Mouse (Mus musculus): ENCODE results near the gene Slc10a1. TPM values are rescaled to one million over a fixed set of nuclear protein-coding genes. Genes with fewer than 3 reads are reported as not detected.

Gene Slc10a1
- polyA plus RNA-seq, 1 experiment from 2014 or later: 0.63 TPM

GRCm38 (mm10) chr12:80997652-80998051 is 29.1 kb upstream of the Slc10a1 start:
- peak; percentile 43 for DNase-seq (ENCODE audit: low spot score)
- Histone ChIP-seq H3K4me1 (replicated peaks; ENCODE audit: control insufficient read depth, insufficient read depth, low read length) (peaks cover 7% of the 10 kb centered on the region; the same call in 1 of the 2 replicates), H3K27ac (ENCODE audit: low read depth, low read length) (no peak overlapping the region), H3K36me3 (ENCODE audit: control insufficient read depth, insufficient read depth, low read length) (no peaks in the 10 kb centered on the region), H3K9ac (ENCODE audit: low read length) (no peak overlapping the region), H3K9me3 (ENCODE audit: control insufficient read depth, low read length) (peaks cover 3% of the 10 kb centered on the region; the same call in 1 of the 2 replicates), H3K4me3 (ENCODE audit: low read depth, low read length) (no peak overlapping the region), H3K27me3 (ENCODE audit: control insufficient read depth, insufficient read depth, low read length) (peaks cover 7% of the 10 kb centered on the region; the same call in 1 of the 2 replicates), H3K4me2 (ENCODE audit: low read depth, low read length, severe bottlenecking) (no peak overlapping the region)
- WGBS: 69% methylated on average over 4 of the region's 4 CpGs
- no peak for ATAC-seq (replicated peaks; ENCODE audit: low FRiP score)

- peaks cover 3% of the 10 kb centered on the region; the same call in 1 of the 2 replicates for H3K9me3 ChIP-seq (ENCODE audit: control insufficient read depth, low read length)
- H3K4me3 ChIP-seq (ENCODE audit: low read depth, low read length): no peak overlapping the region
- H3K27ac ChIP-seq (ENCODE audit: low read depth, low read length): no peak overlapping the region
- H3K36me3 ChIP-seq (ENCODE audit: control insufficient read depth, insufficient read depth, low read length): no peaks in the 10 kb centered on the region
- 85% methylated on average over 4 of the region's 4 CpGs for WGBS
- ATAC-seq (replicated peaks; ENCODE audit: low FRiP score): no peak
- H3K4me2 ChIP-seq (ENCODE audit: low read depth, low read length, severe bottlenecking): no peak overlapping the region
- peaks cover 10% of the 10 kb centered on the region for H3K4me1 ChIP-seq (replicated peaks; ENCODE audit: control insufficient read depth, insufficient read depth, low read length)
- H3K27me3 ChIP-seq (ENCODE audit: control insufficient read depth, insufficient read depth, low read length): peaks cover 7% of the 10 kb centered on the region; the same call in 1 of the 2 replicates
- no peak overlapping the region for H3K9ac ChIP-seq (ENCODE audit: low read length)
- DNase-seq (ENCODE audit: low spot score): no peak
Observed at GRCm38 (mm10) chr12:80995326-80995725, 26.8 kb upstream of the Slc10a1 start.

- peaks cover 2% of the 10 kb centered on the region; the same call in 1 of the 2 replicates for H3K27me3 ChIP-seq (ENCODE audit: control insufficient read depth, insufficient read depth, low read length)
- H3K36me3 ChIP-seq (ENCODE audit: control insufficient read depth, insufficient read depth, low read length): no peaks in the 10 kb centered on the region
- peaks cover 3% of the 10 kb centered on the region; the same call in 1 of the 2 replicates for H3K9me3 ChIP-seq (ENCODE audit: control insufficient read depth, low read length)
- H3K4me2 ChIP-seq (ENCODE audit: low read depth, low read length, severe bottlenecking): no peak overlapping the region
- 83% methylated on average over 1 of the region's 1 CpGs for WGBS
- DNase-seq (ENCODE audit: low spot score): no peak
- no peak overlapping the region for H3K27ac ChIP-seq (ENCODE audit: low read depth, low read length)
- ATAC-seq (replicated peaks; ENCODE audit: low FRiP score): no peak
- no peak overlapping the region for H3K4me3 ChIP-seq (ENCODE audit: low read depth, low read length)
- H3K9ac ChIP-seq (ENCODE audit: low read length): no peak overlapping the region
- H3K4me1 ChIP-seq (replicated peaks; ENCODE audit: control insufficient read depth, insufficient read depth, low read length): peaks cover 6% of the 10 kb centered on the region
Observed at GRCm38 (mm10) chr12:80993773-80994172, 25.3 kb upstream of the Slc10a1 start.

GRCm38 (mm10) chr12:80992540-80993122 is 24.1 kb upstream of the Slc10a1 start:
- no peak for DNase-seq (ENCODE audit: low spot score)
- WGBS: 89% methylated on average over 8 of the region's 8 CpGs
- H3K9ac ChIP-seq (ENCODE audit: low read length): no peak overlapping the region
- peaks cover 3% of the 10 kb centered on the region for H3K4me1 ChIP-seq (replicated peaks; ENCODE audit: control insufficient read depth, insufficient read depth, low read length)
- H3K4me3 ChIP-seq (ENCODE audit: low read depth, low read length): no peak overlapping the region
- H3K27me3 ChIP-seq (ENCODE audit: control insufficient read depth, insufficient read depth, low read length): no peaks in the 10 kb centered on the region
- H3K36me3 ChIP-seq (ENCODE audit: control insufficient read depth, insufficient read depth, low read length): no peaks in the 10 kb centered on the region
- no peak overlapping the region for H3K4me2 ChIP-seq (ENCODE audit: low read depth, low read length, severe bottlenecking)
- ATAC-seq (replicated peaks; ENCODE audit: low FRiP score): no peak
- no peak overlapping the region for H3K27ac ChIP-seq (ENCODE audit: low read depth, low read length)
- peaks cover 3% of the 10 kb centered on the region; the same call in 1 of the 2 replicates for H3K9me3 ChIP-seq (ENCODE audit: control insufficient read depth, low read length)

- no peak for ATAC-seq (replicated peaks; ENCODE audit: low FRiP score)
- 92% methylated on average over 10 of the region's 10 CpGs for WGBS
- H3K4me1 ChIP-seq (replicated peaks; ENCODE audit: control insufficient read depth, insufficient read depth, low read length): peaks cover 3% of the 10 kb centered on the region
- H3K36me3 ChIP-seq (ENCODE audit: control insufficient read depth, insufficient read depth, low read length): no peaks in the 10 kb centered on the region
- no peak overlapping the region for H3K4me3 ChIP-seq (ENCODE audit: low read depth, low read length)
- H3K9me3 ChIP-seq (ENCODE audit: control insufficient read depth, low read length): peaks cover 3% of the 10 kb centered on the region; the same call in 1 of the 2 replicates
- H3K27ac ChIP-seq (ENCODE audit: low read depth, low read length): no peak overlapping the region
- H3K9ac ChIP-seq (ENCODE audit: low read length): no peak overlapping the region
- H3K27me3 ChIP-seq (ENCODE audit: control insufficient read depth, insufficient read depth, low read length): no peaks in the 10 kb centered on the region
- no peak overlapping the region for H3K4me2 ChIP-seq (ENCODE audit: low read depth, low read length, severe bottlenecking)
- DNase-seq (ENCODE audit: low spot score): peak; percentile 39
Observed at GRCm38 (mm10) chr12:80991806-80992205, 23.3 kb upstream of the Slc10a1 start.

GRCm38 (mm10) chr12:80990901-80991445 is 22.5 kb upstream of the Slc10a1 start:
- Histone ChIP-seq H3K9me3 (ENCODE audit: control insufficient read depth, low read length) (peaks cover 3% of the 10 kb centered on the region; the same call in 1 of the 2 replicates), H3K4me3 (ENCODE audit: low read depth, low read length) (no peak overlapping the region), H3K9ac (ENCODE audit: low read length) (no peak overlapping the region), H3K36me3 (ENCODE audit: control insufficient read depth, insufficient read depth, low read length) (no peaks in the 10 kb centered on the region), H3K27me3 (ENCODE audit: control insufficient read depth, insufficient read depth, low read length) (no peaks in the 10 kb centered on the region), H3K27ac (ENCODE audit: low read depth, low read length) (no peak overlapping the region), H3K4me1 (replicated peaks; ENCODE audit: control insufficient read depth, insufficient read depth, low read length) (peaks cover 3% of the 10 kb centered on the region), H3K4me2 (ENCODE audit: low read depth, low read length, severe bottlenecking) (no peak overlapping the region)
- DNase-seq (ENCODE audit: low spot score): peak; percentile 49
- 0 out of 2 replicates have a peak, but pooled peaks have one; percentile 39 for ATAC-seq (replicated peaks; ENCODE audit: low FRiP score)
- WGBS: 35% methylated on average over 13 of the region's 13 CpGs

GRCm38 (mm10) chr12:80988286-80988685 is 19.8 kb upstream of the Slc10a1 start:
- no peak overlapping the region for H3K4me3 ChIP-seq (ENCODE audit: low read depth, low read length)
- WGBS: 89% methylated on average over 3 of the region's 3 CpGs
- DNase-seq (ENCODE audit: low spot score) (peak; percentile 24), ATAC-seq (replicated peaks; ENCODE audit: low FRiP score) (no peak)
- H3K36me3 ChIP-seq (ENCODE audit: control insufficient read depth, insufficient read depth, low read length): no peaks in the 10 kb centered on the region
- no peak overlapping the region for H3K4me2 ChIP-seq (ENCODE audit: low read depth, low read length, severe bottlenecking)
- H3K4me1 ChIP-seq (replicated peaks; ENCODE audit: control insufficient read depth, insufficient read depth, low read length): peaks cover 3% of the 10 kb centered on the region
- H3K9me3 ChIP-seq (ENCODE audit: control insufficient read depth, low read length): no peaks in the 10 kb centered on the region
- no peak overlapping the region for H3K27ac ChIP-seq (ENCODE audit: low read depth, low read length)
- H3K9ac ChIP-seq (ENCODE audit: low read length): no peak overlapping the region
- no peaks in the 10 kb centered on the region for H3K27me3 ChIP-seq (ENCODE audit: control insufficient read depth, insufficient read depth, low read length)

GRCm38 (mm10) chr12:80986628-80987027 is 18.1 kb upstream of the Slc10a1 start:
- H3K36me3 ChIP-seq (ENCODE audit: control insufficient read depth, insufficient read depth, low read length): no peaks in the 10 kb centered on the region
- no peak overlapping the region for H3K27ac ChIP-seq (ENCODE audit: low read depth, low read length)
- no peak overlapping the region for H3K9ac ChIP-seq (ENCODE audit: low read length)
- no peak for ATAC-seq (replicated peaks; ENCODE audit: low FRiP score)
- no peaks in the 10 kb centered on the region for H3K9me3 ChIP-seq (ENCODE audit: control insufficient read depth, low read length)
- 81% methylated on average over 4 of the region's 4 CpGs for WGBS
- peaks cover 3% of the 10 kb centered on the region for H3K4me1 ChIP-seq (replicated peaks; ENCODE audit: control insufficient read depth, insufficient read depth, low read length)
- no peak overlapping the region for H3K4me2 ChIP-seq (ENCODE audit: low read depth, low read length, severe bottlenecking)
- no peaks in the 10 kb centered on the region for H3K27me3 ChIP-seq (ENCODE audit: control insufficient read depth, insufficient read depth, low read length)
- no peak overlapping the region for H3K4me3 ChIP-seq (ENCODE audit: low read depth, low read length)
- DNase-seq (ENCODE audit: low spot score): peak; percentile 24

GRCm38 (mm10) chr12:80983695-80984094 is 15.2 kb upstream of the Slc10a1 start:
- DNase-seq (ENCODE audit: low spot score) (peak; percentile 37), ATAC-seq (replicated peaks; ENCODE audit: low FRiP score) (no peak)
- no peak overlapping the region for H3K27ac ChIP-seq (ENCODE audit: low read depth, low read length)
- no peaks in the 10 kb centered on the region for H3K36me3 ChIP-seq (ENCODE audit: control insufficient read depth, insufficient read depth, low read length)
- no peaks in the 10 kb centered on the region for H3K4me1 ChIP-seq (replicated peaks; ENCODE audit: control insufficient read depth, insufficient read depth, low read length)
- H3K9me3 ChIP-seq (ENCODE audit: control insufficient read depth, low read length): no peaks in the 10 kb centered on the region
- WGBS: 85% methylated on average over 9 of the region's 9 CpGs
- H3K9ac ChIP-seq (ENCODE audit: low read length): no peak overlapping the region
- no peak overlapping the region for H3K4me3 ChIP-seq (ENCODE audit: low read depth, low read length)
- no peaks in the 10 kb centered on the region for H3K27me3 ChIP-seq (ENCODE audit: control insufficient read depth, insufficient read depth, low read length)
- no peak overlapping the region for H3K4me2 ChIP-seq (ENCODE audit: low read depth, low read length, severe bottlenecking)

Data from forebrain, embryonic 11.5 days (tissue).